Mouse (Mus musculus): Measurements from ENCODE around the gene Eprs.

- TF ChIP-seq POLR2A (IDR thresholded peaks at IDR 0.05; ENCODE audit: extremely low read depth, insufficient read depth, low read length) (no peak), CTCF (IDR thresholded peaks at IDR 0.05; ENCODE audit: low read depth, low read length) (no peak)
These were observed 67.6 kb downstream of the Eprs start for GRCm38 (mm10) chr1:185430488-185430887.

Data from liver, adult 2 months (tissue).